In genomic region chr15:94564909-94565308, GRCm38 (mm10) we compare ENCODE assay signal across 17 mouse cellular contexts.
"Had no signal": no experiment of that assay in that cellular context is flagged by ENCODE, and none has a peak within 500 bp of the region (broad histone marks: within the 10 kb centered on the region; RNA-seq: fewer than 3 reads in every experiment).

No protein-coding gene starts in this region.

- H3K27ac ChIP-seq: layer of hippocampus, adult 2 months; left cerebral cortex, adult 2 months; liver, embryonic 14.5 days; midbrain, embryonic 13.5 days; stomach, embryonic 15.5 days had no signal

- H3K4me3 ChIP-seq: layer of hippocampus, adult 2 months; left cerebral cortex, adult 2 months; midbrain, embryonic 13.5 days; myocyte; stomach, embryonic 15.5 days had no signal

- ATAC-seq: intestine, postnatal 0 days; liver, postnatal 0 days; lung, postnatal 0 days; midbrain, embryonic 13.5 days; midbrain, embryonic 16.5 days had no signal

- H3K27me3 ChIP-seq: midbrain, embryonic 13.5 days; stomach, embryonic 15.5 days had no signal

- H3K4me1 ChIP-seq: midbrain, embryonic 13.5 days; stomach, embryonic 15.5 days had no signal

- DNase-seq: kidney, adult 2 months; kidney, postnatal 25 days; layer of hippocampus, postnatal 36 days; liver, postnatal 0 days; lung, embryonic 14.5 days; right cerebral cortex, postnatal 14 days; right cerebral cortex, postnatal 4 days; thymus, postnatal 25 days had no signal

- H3K9ac ChIP-seq: liver, embryonic 14.5 days; liver, postnatal 0 days; lung, embryonic 14.5 days; midbrain, embryonic 13.5 days; stomach, embryonic 15.5 days had no signal

- H3K4me2 ChIP-seq: lung, embryonic 14.5 days; midbrain, embryonic 13.5 days; stomach, embryonic 15.5 days had no signal

- H3K36me3 ChIP-seq: midbrain, embryonic 13.5 days had no signal

- H3K9me3 ChIP-seq: midbrain, embryonic 13.5 days; stomach, embryonic 15.5 days had no signal
